Mouse (Mus musculus) right cerebral cortex, postnatal 4 days (tissue): Measurements from ENCODE around the gene Socs7.
"Not testable (repeated sequence)": the region's sequence is repeated elsewhere in the genome, so short reads cannot be mapped to it uniquely, and the experiment has no call there.

Source experiments
- DNase-seq: peaks from one replicate; pipeline ENCODE4 v3.0.0-alpha.2; 2022

The Socs7 gene

GRCm38 (mm10) chr11:97361948-97362648 is at the start of gene Socs7:
Gene Socs7, plus strand, starts transcription at chr11:97362551.
- DNase-seq, result peak; percentile 93

GRCm38 (mm10) chr11:97312871-97313270 is 49.5 kb upstream of the Socs7 start:
- DNase-seq, result not testable (repeated sequence)

- no peak for DNase-seq
These were observed 48.2 kb upstream of the Socs7 start for GRCm38 (mm10) chr11:97314110-97314509.

GRCm38 (mm10) chr11:97314751-97315503 is 47.4 kb upstream of the Socs7 start:
- no peak for DNase-seq

- DNase-seq, result peak; percentile 99
These were observed 46.5 kb upstream of the Socs7 start, which contains the start of gene Mrpl45 for GRCm38 (mm10) chr11:97315504-97316503. Gene Mrpl45, plus strand, starts transcription at chr11:97315716.

- no peak for DNase-seq
These were observed 41.2 kb upstream of the Socs7 start for GRCm38 (mm10) chr11:97321197-97321596.

- DNase-seq, result not testable (repeated sequence)
These were observed 40.3 kb upstream of the Socs7 start for GRCm38 (mm10) chr11:97321894-97322600.

GRCm38 (mm10) chr11:97325224-97325623 is 37.1 kb upstream of the Socs7 start:
- no peak for DNase-seq

GRCm38 (mm10) chr11:97328148-97328547 is 34.2 kb upstream of the Socs7 start:
- peak; percentile 75 for DNase-seq

GRCm38 (mm10) chr11:97330315-97330714 is 32.0 kb upstream of the Socs7 start:
- no peak for DNase-seq

- no peak for DNase-seq
These were observed 30.8 kb upstream of the Socs7 start for GRCm38 (mm10) chr11:97331231-97332190.

- DNase-seq, result no peak
These were observed 29.3 kb upstream of the Socs7 start for GRCm38 (mm10) chr11:97333044-97333443.

GRCm38 (mm10) chr11:97333896-97334295 is 28.5 kb upstream of the Socs7 start:
- DNase-seq, result no peak

- DNase-seq, result no peak
These were observed 28.0 kb upstream of the Socs7 start for GRCm38 (mm10) chr11:97334400-97334799.

GRCm38 (mm10) chr11:97336238-97336637 is 26.1 kb upstream of the Socs7 start:
- DNase-seq, result no peak

GRCm38 (mm10) chr11:97336751-97337345 is 25.5 kb upstream of the Socs7 start:
- no peak for DNase-seq

- no peak for DNase-seq
These were observed 25.0 kb upstream of the Socs7 start for GRCm38 (mm10) chr11:97337363-97337762.

- no peak for DNase-seq
These were observed 23.9 kb upstream of the Socs7 start for GRCm38 (mm10) chr11:97338302-97338976.

- DNase-seq, result peak; percentile 75
These were observed 23.4 kb upstream of the Socs7 start for GRCm38 (mm10) chr11:97338977-97339315.

GRCm38 (mm10) chr11:97343175-97343574 is 19.2 kb upstream of the Socs7 start:
- DNase-seq, result no peak
